Mouse (Mus musculus): ENCODE data around the gene Kcnj10. TPM values are rescaled to one million over a fixed set of nuclear protein-coding genes. Genes with fewer than 3 reads are reported as not detected.

Kcnj10 gene
- polyA plus RNA-seq, 1 experiment = 3.9 TPM

- Histone ChIP-seq H3K27ac (ENCODE audit: control insufficient read depth, insufficient read depth, low read length) (no peak overlapping the region), H3K4me1 (replicated peaks; ENCODE audit: control insufficient read depth, insufficient read depth, low read length) (peaks cover 10% of the 10 kb centered on the region), H3K36me3 (ENCODE audit: control insufficient read depth, insufficient read depth, low read length) (no peaks in the 10 kb centered on the region), H3K4me3 (ENCODE audit: control insufficient read depth, insufficient read depth, low read length) (no peak overlapping the region), H3K27me3 (ENCODE audit: control insufficient read depth, insufficient read depth, low read length) (peaks cover 7% of the 10 kb centered on the region; the same call in 1 of the 2 replicates)
- no peak for DNase-seq
- whole genome bisulfite sequencing = 85% methylated on average over 3 of the region's 3 CpGs
- TF ChIP-seq POLR2A (IDR thresholded peaks at IDR 0.05; ENCODE audit: control insufficient read depth, extremely low read depth, insufficient read depth, low read length, poor library complexity) (no peak), CTCF (IDR thresholded peaks at IDR 0.05; ENCODE audit: borderline replicate concordance, control insufficient read depth, extremely low read depth, insufficient read depth, low read length, poor library complexity) (no peak)
These were observed 13.0 kb upstream of the Kcnj10 start for GRCm38 (mm10) chr1:172328041-172328440.

- Histone ChIP-seq H3K36me3 (ENCODE audit: control insufficient read depth, insufficient read depth, low read length) (no peaks in the 10 kb centered on the region), H3K4me3 (ENCODE audit: control insufficient read depth, insufficient read depth, low read length) (no peak overlapping the region), H3K27ac (ENCODE audit: control insufficient read depth, insufficient read depth, low read length) (no peak overlapping the region), H3K27me3 (ENCODE audit: control insufficient read depth, insufficient read depth, low read length) (peaks cover 7% of the 10 kb centered on the region; the same call in 1 of the 2 replicates), H3K4me1 (replicated peaks; ENCODE audit: control insufficient read depth, insufficient read depth, low read length) (peaks cover 10% of the 10 kb centered on the region)
- DNase-seq = no peak
- WGBS = 78% methylated on average over 7 of the region's 7 CpGs
- TF ChIP-seq POLR2A (IDR thresholded peaks at IDR 0.05; ENCODE audit: control insufficient read depth, extremely low read depth, insufficient read depth, low read length, poor library complexity) (no peak), CTCF (IDR thresholded peaks at IDR 0.05; ENCODE audit: borderline replicate concordance, control insufficient read depth, extremely low read depth, insufficient read depth, low read length, poor library complexity) (no peak)
These were observed 12.5 kb upstream of the Kcnj10 start for GRCm38 (mm10) chr1:172328461-172328860.

GRCm38 (mm10) chr1:172329131-172329530 is 11.9 kb upstream of the Kcnj10 start, which contains the start of gene Kcnj9:
Kcnj9 (minus strand) TSS chr1:172329318.
- no peak for DNase-seq
- Histone ChIP-seq H3K27me3 (ENCODE audit: control insufficient read depth, insufficient read depth, low read length) (peaks cover 7% of the 10 kb centered on the region; the same call in 1 of the 2 replicates), H3K4me1 (replicated peaks; ENCODE audit: control insufficient read depth, insufficient read depth, low read length) (peaks cover 10% of the 10 kb centered on the region), H3K4me3 (ENCODE audit: control insufficient read depth, insufficient read depth, low read length) (no peak within 1 kb of the TSS), H3K27ac (ENCODE audit: control insufficient read depth, insufficient read depth, low read length) (no peak within 1 kb of the TSS), H3K36me3 (ENCODE audit: control insufficient read depth, insufficient read depth, low read length) (no peaks in the 10 kb centered on the region)
- TF ChIP-seq POLR2A (IDR thresholded peaks at IDR 0.05; ENCODE audit: control insufficient read depth, extremely low read depth, insufficient read depth, low read length, poor library complexity) (no peak), CTCF (IDR thresholded peaks at IDR 0.05; ENCODE audit: borderline replicate concordance, control insufficient read depth, extremely low read depth, insufficient read depth, low read length, poor library complexity) (no peak)
- 65% methylated on average over 9 of the region's 9 CpGs for WGBS

GRCm38 (mm10) chr1:172329616-172330015 is 11.4 kb upstream of the Kcnj10 start:
- no peak for DNase-seq
- TF ChIP-seq CTCF (IDR thresholded peaks at IDR 0.05; ENCODE audit: borderline replicate concordance, control insufficient read depth, extremely low read depth, insufficient read depth, low read length, poor library complexity) (no peak), POLR2A (IDR thresholded peaks at IDR 0.05; ENCODE audit: control insufficient read depth, extremely low read depth, insufficient read depth, low read length, poor library complexity) (no peak)
- H3K4me1 ChIP-seq (replicated peaks; ENCODE audit: control insufficient read depth, insufficient read depth, low read length) = peaks cover 10% of the 10 kb centered on the region
- H3K36me3 ChIP-seq (ENCODE audit: control insufficient read depth, insufficient read depth, low read length) = no peaks in the 10 kb centered on the region
- H3K4me3 ChIP-seq (ENCODE audit: control insufficient read depth, insufficient read depth, low read length) = no peak overlapping the region
- H3K27ac ChIP-seq (ENCODE audit: control insufficient read depth, insufficient read depth, low read length) = no peak overlapping the region
- WGBS = 90% methylated on average over 6 of the region's 6 CpGs
- H3K27me3 ChIP-seq (ENCODE audit: control insufficient read depth, insufficient read depth, low read length) = peaks cover 7% of the 10 kb centered on the region; the same call in 1 of the 2 replicates

GRCm38 (mm10) chr1:172331422-172331947 is 9.5 kb upstream of the Kcnj10 start:
- no peak overlapping the region for H3K4me3 ChIP-seq (ENCODE audit: control insufficient read depth, insufficient read depth, low read length)
- H3K27ac ChIP-seq (ENCODE audit: control insufficient read depth, insufficient read depth, low read length) = no peak overlapping the region
- H3K4me1 ChIP-seq (replicated peaks; ENCODE audit: control insufficient read depth, insufficient read depth, low read length) = 0 out of 2 replicates have a peak, but pooled peaks cover under 1% of the 10 kb centered on the region
- TF ChIP-seq POLR2A (IDR thresholded peaks at IDR 0.05; ENCODE audit: control insufficient read depth, extremely low read depth, insufficient read depth, low read length, poor library complexity) = no peak
- H3K27me3 ChIP-seq (ENCODE audit: control insufficient read depth, insufficient read depth, low read length) = peaks cover 2% of the 10 kb centered on the region; the same call in 1 of the 2 replicates
- no peaks in the 10 kb centered on the region for H3K36me3 ChIP-seq (ENCODE audit: control insufficient read depth, insufficient read depth, low read length)
- 56% methylated on average over 8 of the region's 8 CpGs for WGBS
- DNase-seq = no peak

- DNase-seq = no peak
- Histone ChIP-seq H3K36me3 (ENCODE audit: control insufficient read depth, insufficient read depth, low read length) (no peaks in the 10 kb centered on the region), H3K27me3 (ENCODE audit: control insufficient read depth, insufficient read depth, low read length) (peaks cover 2% of the 10 kb centered on the region; the same call in 1 of the 2 replicates), H3K4me1 (replicated peaks; ENCODE audit: control insufficient read depth, insufficient read depth, low read length) (no peaks in the 10 kb centered on the region), H3K4me3 (ENCODE audit: control insufficient read depth, insufficient read depth, low read length) (no peak overlapping the region), H3K27ac (ENCODE audit: control insufficient read depth, insufficient read depth, low read length) (no peak overlapping the region)
- no peak for TF ChIP-seq POLR2A (IDR thresholded peaks at IDR 0.05; ENCODE audit: control insufficient read depth, extremely low read depth, insufficient read depth, low read length, poor library complexity)
- TF ChIP-seq CTCF (IDR thresholded peaks at IDR 0.05; ENCODE audit: borderline replicate concordance, control insufficient read depth, extremely low read depth, insufficient read depth, low read length, poor library complexity) = no peak
- 91% methylated on average over 2 of the region's 2 CpGs for WGBS
These were observed 8.1 kb upstream of the Kcnj10 start for GRCm38 (mm10) chr1:172332925-172333324.

GRCm38 (mm10) chr1:172333512-172333911 is 7.5 kb upstream of the Kcnj10 start:
- no peaks in the 10 kb centered on the region for H3K36me3 ChIP-seq (ENCODE audit: control insufficient read depth, insufficient read depth, low read length)
- no peak for DNase-seq
- H3K27ac ChIP-seq (ENCODE audit: control insufficient read depth, insufficient read depth, low read length) = no peak overlapping the region
- no peak for TF ChIP-seq POLR2A (IDR thresholded peaks at IDR 0.05; ENCODE audit: control insufficient read depth, extremely low read depth, insufficient read depth, low read length, poor library complexity)
- TF ChIP-seq CTCF (IDR thresholded peaks at IDR 0.05; ENCODE audit: borderline replicate concordance, control insufficient read depth, extremely low read depth, insufficient read depth, low read length, poor library complexity) = no peak
- 50% methylated on average over 3 of the region's 3 CpGs for WGBS
- peaks cover 2% of the 10 kb centered on the region; the same call in 1 of the 2 replicates for H3K27me3 ChIP-seq (ENCODE audit: control insufficient read depth, insufficient read depth, low read length)
- no peak overlapping the region for H3K4me3 ChIP-seq (ENCODE audit: control insufficient read depth, insufficient read depth, low read length)
- no peaks in the 10 kb centered on the region for H3K4me1 ChIP-seq (replicated peaks; ENCODE audit: control insufficient read depth, insufficient read depth, low read length)
